Mouse (Mus musculus) heart, adult 2 months (tissue): ENCODE data around the gene Tln1.

ENCODE experiments used
- CTCF ChIP-seq: fragments of 200-600 bp; IDR thresholded peaks from 2 replicates; pipeline ENCODE4 v1.8.1; 2022; ENCODE audit warnings: antibody characterized with exemption, mild to moderate bottlenecking, moderate library complexity
- EP300 ChIP-seq: fragments of 200-500 bp; IDR thresholded peaks from 2 replicates; pipeline ENCODE4 v1.6.1; 2011; ENCODE audit warnings: low read depth, low read length, control low read depth; ENCODE audit not compliant: insufficient read depth
- POLR2A ChIP-seq: fragments of 200-500 bp; IDR thresholded peaks from 2 replicates; pipeline ENCODE4 v1.6.1; 2011; ENCODE audit warnings: mild to moderate bottlenecking, low read depth, low read length, control low read depth; ENCODE audit not compliant: insufficient read depth

GRCm38 (mm10) chr4:43567140-43567539 is 4.6 kb upstream of the Tln1 start:
- TF ChIP-seq CTCF (no peak), EP300 (no peak), POLR2A (no peak)
